Mouse (Mus musculus) bone marrow macrophage, adult 2 months (primary cell): ENCODE results near the gene Plxna1.

Source experiments
- CTCF ChIP-seq: IDR thresholded peaks from 2 replicates; pipeline ENCODE4 v1.5.1; 2012; ENCODE audit warnings: low read depth, mild to moderate bottlenecking, low read length, moderate library complexity
- POLR2A ChIP-seq: IDR thresholded peaks from 2 replicates; pipeline ENCODE4 v1.6.1; 2012; ENCODE audit warnings: mild to moderate bottlenecking, low read depth, low read length, borderline replicate concordance

GRCm38 (mm10) chr6:89355661-89356060 lies 6.8 kb downstream of the Plxna1 start:
- TF ChIP-seq CTCF (no peak), POLR2A (no peak)
